Mouse (Mus musculus) thymus, postnatal 14 days (tissue): Measurements from ENCODE around the gene Fbxo10.
"Not testable (repeated sequence)": the region's sequence is repeated elsewhere in the genome, so short reads cannot be mapped to it uniquely, and the experiment has no call there.

Experiments used
- DNase-seq: peaks from one replicate; pipeline ENCODE4 v3.0.0; 2021

Fbxo10 gene

GRCm38 (mm10) chr4:45084021-45084894 lies at the start of gene Fbxo10:
Gene Fbxo10 (minus strand): TSS chr4:45084604.
- peak; percentile 90 for DNase-seq

- DNase-seq = no peak
Observed at GRCm38 (mm10) chr4:45131021-45131420, 46.6 kb upstream of the Fbxo10 start.

GRCm38 (mm10) chr4:45121311-45121710 lies 36.9 kb upstream of the Fbxo10 start:
- DNase-seq = no peak

- DNase-seq = no peak
Observed at GRCm38 (mm10) chr4:45108456-45109110, 24.2 kb upstream of the Fbxo10 start.

GRCm38 (mm10) chr4:45107601-45108277 lies 23.3 kb upstream of the Fbxo10 start, which contains the start of gene Tomm5:
Gene Tomm5 (minus strand): TSS chr4:45108114.
- DNase-seq = peak; percentile 89

GRCm38 (mm10) chr4:45107066-45107465 lies 22.7 kb upstream of the Fbxo10 start:
- peak; percentile 10 for DNase-seq

GRCm38 (mm10) chr4:45106409-45106808 lies 22.0 kb upstream of the Fbxo10 start:
- no peak for DNase-seq

GRCm38 (mm10) chr4:45097198-45097872 lies 12.9 kb upstream of the Fbxo10 start:
- peak; percentile 64 for DNase-seq

GRCm38 (mm10) chr4:45084895-45085290 lies 489 bp upstream of the Fbxo10 start:
- no peak for DNase-seq

GRCm38 (mm10) chr4:45083487-45083886 lies 917 bp downstream of the Fbxo10 start:
- DNase-seq = no peak

GRCm38 (mm10) chr4:45082951-45083350 lies 1.5 kb downstream of the Fbxo10 start:
- DNase-seq = no peak

- not testable (repeated sequence) for DNase-seq
Observed at GRCm38 (mm10) chr4:45081041-45081440, 3.4 kb downstream of the Fbxo10 start.

GRCm38 (mm10) chr4:45073544-45073943 lies 10.9 kb downstream of the Fbxo10 start:
- DNase-seq = no peak

- DNase-seq = no peak
Observed at GRCm38 (mm10) chr4:45072261-45072973, 12.0 kb downstream of the Fbxo10 start.

GRCm38 (mm10) chr4:45067742-45068141 lies 16.7 kb downstream of the Fbxo10 start:
- DNase-seq = no peak

GRCm38 (mm10) chr4:45066036-45066730 lies 18.2 kb downstream of the Fbxo10 start:
- no peak for DNase-seq

- no peak for DNase-seq
Observed at GRCm38 (mm10) chr4:45064577-45064976, 19.8 kb downstream of the Fbxo10 start.

- DNase-seq = not testable (repeated sequence)
Observed at GRCm38 (mm10) chr4:45063836-45064235, 20.6 kb downstream of the Fbxo10 start.

- DNase-seq = no peak
Observed at GRCm38 (mm10) chr4:45055451-45055850, 29.0 kb downstream of the Fbxo10 start.

- DNase-seq = peak; percentile 10
Observed at GRCm38 (mm10) chr4:45054862-45055261, 29.5 kb downstream of the Fbxo10 start.

GRCm38 (mm10) chr4:45047956-45048355 lies 36.4 kb downstream of the Fbxo10 start:
- DNase-seq = no peak
